Mouse (Mus musculus): ENCODE measurements around the gene Gp1ba.

Gp1ba gene

GRCm38 (mm10) chr11:70638714-70639278 is at the start of gene Gp1ba:
Gene Gp1ba (plus strand): TSS chr11:70639122.
- DNase-seq (ENCODE audit: low spot score) = no peak

- DNase-seq (ENCODE audit: low spot score) = no peak
These were observed 47.2 kb upstream of the Gp1ba start for GRCm38 (mm10) chr11:70591733-70592132.

- peak; percentile 37 for DNase-seq (ENCODE audit: low spot score)
These were observed 44.5 kb upstream of the Gp1ba start for GRCm38 (mm10) chr11:70594253-70594989.

- DNase-seq (ENCODE audit: low spot score) = no peak
These were observed 43.3 kb upstream of the Gp1ba start for GRCm38 (mm10) chr11:70595638-70596037.

- DNase-seq (ENCODE audit: low spot score) = no peak
These were observed 42.8 kb upstream of the Gp1ba start for GRCm38 (mm10) chr11:70596094-70596493.

GRCm38 (mm10) chr11:70597301-70597700 is 41.6 kb upstream of the Gp1ba start:
- DNase-seq (ENCODE audit: low spot score) = peak; percentile 51

GRCm38 (mm10) chr11:70598451-70598953 is 40.4 kb upstream of the Gp1ba start:
- no peak for DNase-seq (ENCODE audit: low spot score)

- DNase-seq (ENCODE audit: low spot score) = peak; percentile 78
These were observed 33.8 kb upstream of the Gp1ba start for GRCm38 (mm10) chr11:70605024-70605566.

GRCm38 (mm10) chr11:70606717-70607116 is 32.2 kb upstream of the Gp1ba start:
- no peak for DNase-seq (ENCODE audit: low spot score)

GRCm38 (mm10) chr11:70607611-70608010 is 31.3 kb upstream of the Gp1ba start:
- DNase-seq (ENCODE audit: low spot score) = no peak

GRCm38 (mm10) chr11:70608381-70609066 is 30.4 kb upstream of the Gp1ba start:
- no peak for DNase-seq (ENCODE audit: low spot score)

GRCm38 (mm10) chr11:70610752-70611151 is 28.2 kb upstream of the Gp1ba start:
- DNase-seq (ENCODE audit: low spot score) = no peak

- no peak for DNase-seq (ENCODE audit: low spot score)
These were observed 26.4 kb upstream of the Gp1ba start for GRCm38 (mm10) chr11:70612505-70612904.

GRCm38 (mm10) chr11:70615074-70615473 is 23.8 kb upstream of the Gp1ba start:
- DNase-seq (ENCODE audit: low spot score) = peak; percentile 85

GRCm38 (mm10) chr11:70615516-70616093 is 23.3 kb upstream of the Gp1ba start, which contains the start of gene 4930544D05Rik:
Gene 4930544D05Rik (plus strand): TSS chr11:70615848.
- peak; percentile 78 for DNase-seq (ENCODE audit: low spot score)

GRCm38 (mm10) chr11:70619101-70619500 is 19.8 kb upstream of the Gp1ba start, which contains the start of gene Chrne:
Gene Chrne (minus strand): TSS chr11:70619216.
- no peak for DNase-seq (ENCODE audit: low spot score)

- DNase-seq (ENCODE audit: low spot score) = no peak
These were observed 16.7 kb upstream of the Gp1ba start for GRCm38 (mm10) chr11:70621972-70622814.

GRCm38 (mm10) chr11:70623053-70623742 is 15.7 kb upstream of the Gp1ba start:
- no peak for DNase-seq (ENCODE audit: low spot score)

GRCm38 (mm10) chr11:70625473-70625872 is 13.4 kb upstream of the Gp1ba start:
- DNase-seq (ENCODE audit: low spot score) = peak; percentile 43

- no peak for DNase-seq (ENCODE audit: low spot score)
These were observed 12.0 kb upstream of the Gp1ba start for GRCm38 (mm10) chr11:70626877-70627276.

GRCm38 (mm10) chr11:70628431-70628830 is 10.5 kb upstream of the Gp1ba start:
- DNase-seq (ENCODE audit: low spot score) = no peak

All from T-cell, adult 2 months (primary cell).